Mouse (Mus musculus) lung, embryonic 14.5 days (tissue): ENCODE measurements around the gene Vps54. TPM values are rescaled to one million over a fixed set of nuclear protein-coding genes. Genes with fewer than 3 reads are reported as not detected.

Experiments
- ATAC-seq: fragments of 200-750 bp; cut with Nextera tagmentation; 2 replicates; pipeline ENCODE4 v1.8.0; 2017; ENCODE audit warnings: mild to moderate bottlenecking, moderate TSS enrichment, moderate library complexity; ENCODE audit not compliant: insufficient read depth
- DNase-seq: peaks from one replicate; pipeline ENCODE4 v3.0.0-alpha.2; 2015
- H3K27ac ChIP-seq: fragments of 300-500 bp; sonication (generic); 2 replicates; pipeline ENCODE4 v1.5.1; 2014; ENCODE audit warnings: low read depth, mild to moderate bottlenecking, moderate library complexity
- H3K27me3 ChIP-seq: fragments of 300-500 bp; sonication (generic); 2 replicates; pipeline ENCODE4 v1.6.1; 2014; ENCODE audit warnings: low read length, control low read depth; ENCODE audit not compliant: insufficient read depth
- H3K36me3 ChIP-seq: fragments of 300-500 bp; sonication (generic); 2 replicates; pipeline ENCODE4 v1.6.1; 2014; ENCODE audit warnings: control low read depth; ENCODE audit not compliant: insufficient read depth
- H3K4me1 ChIP-seq: fragments of 300-500 bp; sonication (generic); 2 replicates; pipeline ENCODE4 v1.6.1; 2014; ENCODE audit warnings: antibody characterized with exemption, control low read depth; ENCODE audit not compliant: insufficient read depth
- H3K4me2 ChIP-seq: fragments of 300-500 bp; sonication (generic); 2 replicates; pipeline ENCODE4 v1.6.1; 2014; ENCODE audit warnings: mild to moderate bottlenecking
- H3K4me3 ChIP-seq: fragments of 300-500 bp; sonication (generic); 2 replicates; pipeline ENCODE4 v1.5.1; 2014; ENCODE audit warnings: low read depth, low read length
- H3K9ac ChIP-seq: fragments of 300-500 bp; sonication (generic); 2 replicates; pipeline ENCODE4 v1.6.1; 2014
- H3K9me3 ChIP-seq: fragments of 300-500 bp; sonication (generic); 2 replicates; pipeline ENCODE4 v1.6.1; 2016; ENCODE audit warnings: low read depth, low read length, control low read depth
- CTCF ChIP-seq: IDR thresholded peaks from 2 replicates; pipeline ENCODE4 v1.5.1; 2016; ENCODE audit warnings: antibody characterized with exemption, low read depth
- WGBS: fragments of 180-500 bp; shearing (Covaris S2); extraction: QIAGEN DNeasy Blood & Tissue Kit; methylation state at CpG from one replicate; pipeline ENCODE4 v1.1.7; 2014; 5-methylcytosine and 5-hydroxymethylcytosine counted together
- polyA plus RNA-seq: library from polyadenylated mRNA; unstranded; fragments of >200 nt; fragmentation: Nextera tagmentation; extraction: Ambion mirVana; gene quantifications from 2 replicates; pipeline ENCODE4 v1.2.1, GENCODE M21; 2014

Gene Vps54
- polyA plus RNA-seq, 1 experiment from 2014 or later = 17.9 TPM

- DNase-seq (no peak), ATAC-seq (no peak)
- H3K4me2 ChIP-seq = no peak overlapping the region
- peaks cover 41% of the 10 kb centered on the region for H3K36me3 ChIP-seq
- no peaks in the 10 kb centered on the region for H3K27me3 ChIP-seq
- no peaks in the 10 kb centered on the region for H3K4me1 ChIP-seq
- H3K9ac ChIP-seq = no peak overlapping the region
- no peak overlapping the region for H3K4me3 ChIP-seq
- 0 out of 2 replicates have a peak, but pooled peaks have one; percentile 8 for TF ChIP-seq CTCF
- H3K27ac ChIP-seq = no peak overlapping the region
- H3K9me3 ChIP-seq = no peaks in the 10 kb centered on the region
- 76% methylated on average over 3 of the region's 3 CpGs for WGBS
Measured at GRCm38 (mm10) chr11:21322349-21322748, 83.3 kb downstream of the Vps54 start.

DNA sequence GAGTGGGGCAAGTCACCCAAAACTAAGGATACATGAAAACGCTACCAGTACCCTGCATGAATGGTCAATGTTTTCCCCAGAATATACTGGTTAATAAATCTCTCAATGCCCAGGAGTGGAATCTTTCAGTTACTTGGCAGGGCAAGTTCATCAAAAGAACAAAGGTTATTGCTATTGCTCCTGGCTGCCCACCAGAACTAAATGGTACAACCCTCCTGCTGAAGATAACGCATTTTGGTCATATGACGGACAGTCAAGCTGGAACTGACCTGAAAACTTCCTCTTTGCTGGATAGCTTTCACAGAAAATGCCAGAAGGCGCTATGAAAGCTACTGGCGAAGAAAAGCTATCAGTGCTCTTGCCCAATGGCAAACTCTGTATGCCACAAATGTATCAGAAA lies 86.7 kb downstream of the Vps54 start:
- no peak overlapping the region for H3K27ac ChIP-seq
- H3K4me1 ChIP-seq = no peaks in the 10 kb centered on the region
- WGBS = 95% methylated on average over 5 of the region's 5 CpGs
- DNase-seq = no peak
- no peaks in the 10 kb centered on the region for H3K9me3 ChIP-seq
- ATAC-seq = no peak
- H3K4me2 ChIP-seq = no peak overlapping the region
- peaks cover 50% of the 10 kb centered on the region for H3K36me3 ChIP-seq
- no peak for TF ChIP-seq CTCF
- no peaks in the 10 kb centered on the region for H3K27me3 ChIP-seq
- no peak overlapping the region for H3K9ac ChIP-seq
- H3K4me3 ChIP-seq = no peak overlapping the region

DNA sequence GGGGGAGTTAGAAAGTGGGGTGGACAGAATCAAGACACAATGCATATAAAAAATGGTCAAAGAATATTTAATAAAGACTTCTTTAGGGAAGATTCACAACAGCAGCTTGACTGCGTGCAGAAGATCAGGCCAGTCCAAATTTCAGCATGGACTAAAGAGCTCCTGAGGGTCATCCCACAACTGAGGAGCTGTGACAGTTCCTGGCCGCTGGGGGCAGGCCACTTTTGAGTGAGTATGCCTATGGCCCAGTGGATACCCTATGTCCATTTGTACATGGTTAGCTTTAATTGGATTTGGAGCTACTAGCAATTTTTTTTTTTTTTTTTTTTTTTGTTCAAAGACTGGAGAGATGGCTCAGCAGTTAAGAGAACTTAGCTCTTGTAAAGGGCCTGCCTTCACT lies 87.7 kb downstream of the Vps54 start:
- Histone ChIP-seq H3K9me3 (no peaks in the 10 kb centered on the region), H3K27me3 (no peaks in the 10 kb centered on the region), H3K27ac (no peak overlapping the region), H3K4me2 (no peak overlapping the region), H3K9ac (no peak overlapping the region), H3K4me1 (no peaks in the 10 kb centered on the region), H3K36me3 (peaks cover 46% of the 10 kb centered on the region), H3K4me3 (no peak overlapping the region)
- WGBS = 64% methylated on average over 2 of the region's 2 CpGs
- peak; percentile 38 for DNase-seq
- ATAC-seq = 0 out of 2 replicates have a peak, but pooled peaks have one; percentile 52
- peak; percentile 43 for TF ChIP-seq CTCF

- DNase-seq (no peak), ATAC-seq (no peak)
- no peaks in the 10 kb centered on the region for H3K4me1 ChIP-seq
- no peak for TF ChIP-seq CTCF
- H3K9me3 ChIP-seq = no peaks in the 10 kb centered on the region
- H3K36me3 ChIP-seq = peaks cover 42% of the 10 kb centered on the region
- H3K27ac ChIP-seq = no peak overlapping the region
- 83% methylated on average over 5 of the region's 5 CpGs for WGBS
- no peaks in the 10 kb centered on the region for H3K27me3 ChIP-seq
- no peak overlapping the region for H3K9ac ChIP-seq
- H3K4me2 ChIP-seq = no peak overlapping the region
- H3K4me3 ChIP-seq = no peak overlapping the region
Measured at GRCm38 (mm10) chr11:21327486-21327885, 88.4 kb downstream of the Vps54 start.

DNA sequence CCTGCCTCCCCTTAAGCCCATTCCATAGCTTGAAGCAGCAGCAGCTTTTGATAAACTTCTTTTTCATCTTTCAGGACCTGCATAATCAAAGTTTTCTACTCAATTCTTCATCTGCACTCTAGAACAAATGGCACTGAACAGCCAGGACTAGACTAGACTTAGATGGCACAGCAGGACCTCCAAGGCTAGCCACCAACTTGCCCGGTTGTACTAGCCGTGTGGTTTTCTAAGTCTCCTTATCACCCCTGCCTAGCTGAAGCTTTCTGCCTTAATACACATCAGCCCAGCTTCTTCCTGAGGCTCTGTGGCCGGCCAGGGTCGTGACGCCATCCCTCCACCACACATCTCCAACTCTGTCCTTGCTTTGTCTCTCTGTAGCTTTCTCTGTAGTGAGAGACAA lies 89.1 kb downstream of the Vps54 start:
- Histone ChIP-seq H3K4me3 (no peak overlapping the region), H3K9ac (no peak overlapping the region), H3K36me3 (peaks cover 49% of the 10 kb centered on the region), H3K27me3 (no peaks in the 10 kb centered on the region), H3K27ac (no peak overlapping the region), H3K4me2 (no peak overlapping the region), H3K9me3 (no peaks in the 10 kb centered on the region), H3K4me1 (no peaks in the 10 kb centered on the region)
- TF ChIP-seq CTCF = no peak
- no peak for ATAC-seq
- 65% methylated on average over 5 of the region's 5 CpGs for WGBS
- no peak for DNase-seq

GRCm38 (mm10) chr11:21332639-21333295 lies 93.7 kb downstream of the Vps54 start:
- no peak overlapping the region for H3K4me3 ChIP-seq
- no peaks in the 10 kb centered on the region for H3K9me3 ChIP-seq
- H3K27ac ChIP-seq = no peak overlapping the region
- ATAC-seq = no peak
- no peak overlapping the region for H3K9ac ChIP-seq
- peaks cover 36% of the 10 kb centered on the region for H3K36me3 ChIP-seq
- DNase-seq = no peak
- no peaks in the 10 kb centered on the region for H3K27me3 ChIP-seq
- no peaks in the 10 kb centered on the region for H3K4me1 ChIP-seq
- WGBS = 93% methylated on average over 5 of the region's 5 CpGs
- no peak overlapping the region for H3K4me2 ChIP-seq
- TF ChIP-seq CTCF = no peak

DNA sequence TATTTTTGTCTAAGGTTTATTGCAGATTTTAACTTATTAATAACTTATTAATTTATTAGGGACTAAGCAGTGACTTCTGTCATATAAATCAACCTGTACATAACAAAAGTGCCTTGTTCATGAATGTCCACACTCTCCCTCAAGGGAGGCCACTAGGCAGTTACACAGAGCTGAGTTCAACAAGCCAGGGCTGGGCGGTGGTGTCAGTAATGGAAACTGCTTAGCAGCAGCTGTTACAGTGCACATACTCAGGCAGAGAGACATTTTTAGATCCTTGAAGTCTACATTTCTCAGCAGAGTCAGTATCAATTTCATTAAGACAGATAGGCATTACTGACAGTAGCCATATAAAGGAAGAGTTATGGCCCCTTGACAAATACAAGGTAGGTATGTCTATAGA lies 98.8 kb downstream of the Vps54 start:
- ATAC-seq (no peak), DNase-seq (no peak)
- Histone ChIP-seq H3K27me3 (no peaks in the 10 kb centered on the region), H3K9me3 (no peaks in the 10 kb centered on the region), H3K27ac (no peak overlapping the region), H3K4me1 (no peaks in the 10 kb centered on the region), H3K4me3 (no peak overlapping the region), H3K9ac (no peak overlapping the region), H3K4me2 (no peak overlapping the region), H3K36me3 (peaks cover 9% of the 10 kb centered on the region)
- 88% methylated on average over 1 of the region's 1 CpGs for WGBS
- no peak for TF ChIP-seq CTCF

- Histone ChIP-seq H3K4me1 (no peaks in the 10 kb centered on the region), H3K4me3 (no peak overlapping the region), H3K27me3 (no peaks in the 10 kb centered on the region), H3K36me3 (peaks cover 9% of the 10 kb centered on the region), H3K9me3 (no peaks in the 10 kb centered on the region), H3K27ac (no peak overlapping the region), H3K9ac (no peak overlapping the region), H3K4me2 (no peak overlapping the region)
- 85% methylated on average over 4 of the region's 4 CpGs for WGBS
- no peak for TF ChIP-seq CTCF
- DNase-seq = no peak
- ATAC-seq = no peak
Measured at GRCm38 (mm10) chr11:21339088-21339487, 100.0 kb downstream of the Vps54 start.
